Mouse (Mus musculus) G1E (cell line): ENCODE results near the gene Gja6. TPM values are rescaled to one million over a fixed set of nuclear protein-coding genes. Genes with fewer than 3 reads are reported as not detected.

Experiments
- ATAC-seq: 2 replicates; pipeline ENCODE4 v1.8.0; 2016; ENCODE audit warnings: mild to moderate bottlenecking; ENCODE audit not compliant: insufficient number of reproducible peaks, poor library complexity, low FRiP score, severe bottlenecking; ENCODE audit errors: extremely low read depth
- DNase-seq: peaks from one replicate; pipeline ENCODE4 v3.0.0; 2012; ENCODE audit warnings: low spot score
- H3K27me3 ChIP-seq: 2 replicates; pipeline ENCODE4 v1.6.1; 2012; ENCODE audit warnings: mild to moderate bottlenecking, low read length, inconsistent platforms; ENCODE audit not compliant: insufficient read depth
- H3K36me3 ChIP-seq: replicated peaks from 2 replicates; pipeline ENCODE3; 2012; ENCODE audit warnings: mild to moderate bottlenecking, inconsistent platforms
- H3K4me1 ChIP-seq: 2 replicates; pipeline ENCODE4 v1.6.1; 2012; ENCODE audit warnings: low read depth, low read length, inconsistent platforms, mixed read lengths; ENCODE audit not compliant: insufficient read depth
- H3K4me3 ChIP-seq: 2 replicates; pipeline ENCODE4 v1.5.1; 2012; ENCODE audit warnings: low read depth, mild to moderate bottlenecking, inconsistent platforms, low read length, moderate library complexity, mixed read lengths
- H3K9me3 ChIP-seq: replicated peaks from 2 replicates; pipeline ENCODE4 v1.6.1; 2012; ENCODE audit warnings: inconsistent platforms
- CTCF ChIP-seq: IDR thresholded peaks from 2 replicates; pipeline ENCODE4 v1.5.1; 2012; ENCODE audit warnings: low read depth, low read length, inconsistent platforms, mixed read lengths
- GATA1 ChIP-seq: IDR thresholded peaks from 2 replicates; pipeline ENCODE4 v1.6.1; 2012; ENCODE audit warnings: borderline replicate concordance, low read length, inconsistent platforms, mixed read lengths
- GATA2 ChIP-seq: IDR thresholded peaks from 2 replicates; pipeline ENCODE4 v1.6.1; 2012; ENCODE audit warnings: low read depth, low read length, inconsistent platforms, borderline replicate concordance
- POLR2AphosphoS5 ChIP-seq: IDR thresholded peaks from 2 replicates; pipeline ENCODE4 v1.6.1; 2012; ENCODE audit warnings: low read depth, low read length, inconsistent platforms; ENCODE audit not compliant: insufficient replicate concordance
- TAL1 ChIP-seq: conservative IDR thresholded peaks from 2 replicates; pipeline ENCODE4 v1.6.1; 2012; ENCODE audit warnings: low read depth, low read length, inconsistent platforms, mixed read lengths
- polyA plus RNA-seq: library from polyadenylated mRNA; stranded (reverse); fragments of >175 nt; gene quantifications from 2 replicates; pipeline ENCODE4 v1.2.3, GENCODE M21; 2012
- total RNA-seq, 2 experiments: library from RNA; stranded (forward) in 1 of 2; stranded (reverse) in 1 of 2; fragments of 200-1000 nt in 1 of 2; fragments of >200 nt in 1 of 2; fragmentation: Nextera tagmentation in 1 of 2; gene quantifications; 2 replicates each; pipeline ENCODE4 v1.2.3; 2014 to 2017

Gene Gja6
- 0.34 and 0.38 TPM in 2 replicates for total RNA-seq (2014; fragmentation: Nextera tagmentation)
- total RNA-seq (2017), result 0.29 and 0.38 TPM in 2 replicates
- not detected in 2 replicates for polyA plus RNA-seq

DNA sequence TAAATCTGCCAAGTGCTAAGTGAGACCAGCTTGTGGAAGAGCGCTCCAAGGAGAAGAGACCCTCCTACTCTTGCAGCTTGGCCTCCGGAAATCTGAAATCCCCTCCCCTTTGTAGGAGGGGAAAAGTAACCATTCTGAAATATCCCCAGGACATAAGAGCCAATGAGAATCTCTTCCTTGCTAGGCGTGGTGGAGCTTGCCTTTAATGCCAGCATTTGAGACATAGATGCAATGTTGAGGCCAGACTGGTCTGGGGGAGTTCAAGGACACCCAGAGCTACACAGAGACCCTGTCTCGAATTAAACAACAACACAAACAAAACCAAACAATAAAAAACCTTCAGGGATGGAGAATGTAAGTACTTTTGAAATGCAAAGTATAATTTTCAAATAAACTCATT is at the start of gene Gja6:
Gene Gja6 (minus strand): TSS at position 101 of the 400 bp plus-strand sequence.
- no peaks in the 10 kb centered on the region for H3K36me3 ChIP-seq
- ATAC-seq (no peak), DNase-seq (no peak)
- H3K9me3 ChIP-seq, result no peaks in the 10 kb centered on the region
- H3K4me3 ChIP-seq, result no peak within 1 kb of the TSS
- TF ChIP-seq GATA2, result no peak
- TF ChIP-seq CTCF, result no peak
- no peak for TF ChIP-seq GATA1
- no peak for TF ChIP-seq POLR2AphosphoS5
- TF ChIP-seq TAL1, result no peak
- H3K27me3 ChIP-seq, result no peaks in the 10 kb centered on the region
- no peaks in the 10 kb centered on the region for H3K4me1 ChIP-seq

DNA sequence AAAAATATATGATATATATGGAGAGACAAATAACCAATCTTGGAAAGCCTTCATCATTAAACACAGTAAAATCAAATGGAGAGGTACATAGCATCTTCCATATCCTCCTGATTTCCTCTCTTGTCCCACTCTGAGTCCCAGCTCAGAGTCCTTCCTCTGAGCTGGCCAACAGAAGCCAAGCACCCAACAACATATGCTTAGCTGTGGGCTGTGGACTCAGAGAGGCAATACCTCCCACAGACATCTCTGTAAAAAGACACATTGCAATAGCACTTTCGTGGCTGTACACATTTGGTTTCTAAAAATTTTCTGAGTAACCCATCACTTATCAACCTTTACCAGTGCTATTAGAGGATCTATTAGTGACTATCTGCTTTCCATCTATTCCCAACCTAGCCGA is 42.7 kb upstream of the Gja6 start:
- no peaks in the 10 kb centered on the region for H3K36me3 ChIP-seq
- no peaks in the 10 kb centered on the region for H3K9me3 ChIP-seq
- H3K4me3 ChIP-seq, result no peak overlapping the region
- TF ChIP-seq POLR2AphosphoS5 (no peak), GATA2 (no peak), TAL1 (no peak), CTCF (no peak), GATA1 (no peak)
- no peak for DNase-seq
- ATAC-seq, result no peak
- H3K27me3 ChIP-seq, result no peaks in the 10 kb centered on the region
- H3K4me1 ChIP-seq, result no peaks in the 10 kb centered on the region

GRCm38 (mm10) chrX:160944722-160945121 is 37.9 kb upstream of the Gja6 start:
- Histone ChIP-seq H3K36me3 (no peaks in the 10 kb centered on the region), H3K4me1 (no peaks in the 10 kb centered on the region), H3K4me3 (no peak overlapping the region), H3K9me3 (no peaks in the 10 kb centered on the region), H3K27me3 (no peaks in the 10 kb centered on the region)
- TF ChIP-seq GATA2, result no peak
- no peak for TF ChIP-seq CTCF
- TF ChIP-seq POLR2AphosphoS5, result no peak
- no peak for TF ChIP-seq TAL1
- no peak for TF ChIP-seq GATA1
- no peak for DNase-seq
- no peak for ATAC-seq

DNA sequence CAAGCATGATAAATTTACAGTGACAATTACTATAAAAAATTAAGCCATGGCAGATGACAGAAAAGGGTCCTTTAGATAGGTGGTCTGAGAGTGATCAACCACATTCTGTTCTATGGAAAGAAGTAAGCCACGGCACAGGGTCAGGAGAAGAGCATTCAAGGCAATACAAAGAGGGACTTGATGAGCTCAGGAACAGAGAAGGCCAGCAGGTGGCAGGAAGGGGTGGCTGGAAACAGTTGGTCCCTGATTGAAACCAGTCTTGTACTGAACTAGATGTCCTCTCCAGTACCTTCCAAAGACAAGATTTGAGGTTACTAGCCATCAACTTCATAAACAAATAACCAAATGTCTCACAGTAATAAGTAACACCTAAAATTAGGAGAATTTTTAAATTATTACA is 28.7 kb upstream of the Gja6 start:
- no peaks in the 10 kb centered on the region for H3K27me3 ChIP-seq
- H3K36me3 ChIP-seq, result no peaks in the 10 kb centered on the region
- H3K9me3 ChIP-seq, result no peaks in the 10 kb centered on the region
- TF ChIP-seq GATA1, result no peak
- no peaks in the 10 kb centered on the region for H3K4me1 ChIP-seq
- ATAC-seq, result no peak
- no peak for DNase-seq
- no peak overlapping the region for H3K4me3 ChIP-seq

- Histone ChIP-seq H3K4me3 (no peak overlapping the region), H3K27me3 (no peaks in the 10 kb centered on the region), H3K36me3 (no peaks in the 10 kb centered on the region), H3K9me3 (no peaks in the 10 kb centered on the region), H3K4me1 (no peaks in the 10 kb centered on the region)
- TF ChIP-seq POLR2AphosphoS5 (no peak), TAL1 (no peak)
- ATAC-seq, result no peak
- DNase-seq, result no peak
Measured at GRCm38 (mm10) chrX:160930656-160931055, 23.8 kb upstream of the Gja6 start.

DNA sequence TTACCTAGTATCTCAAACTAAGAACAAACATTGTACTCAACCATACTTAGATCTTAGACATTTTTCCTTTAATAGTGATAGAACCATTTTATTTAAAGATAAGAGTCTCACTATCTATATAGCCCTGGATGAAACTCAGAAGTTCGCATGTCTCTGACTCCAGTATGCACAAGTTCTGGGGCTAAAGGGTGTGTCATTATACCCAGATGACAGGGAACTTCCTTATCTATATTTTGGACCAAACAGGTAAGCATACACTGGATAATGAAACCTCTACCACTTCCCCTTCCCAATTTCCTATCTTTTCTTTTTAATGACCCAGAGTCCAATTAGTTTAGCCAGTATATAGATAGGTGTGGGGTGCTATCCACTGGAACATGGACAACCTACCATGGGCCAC is 22.0 kb upstream of the Gja6 start:
- DNase-seq (no peak), ATAC-seq (no peak)
- no peak overlapping the region for H3K4me3 ChIP-seq
- no peak for TF ChIP-seq CTCF
- no peak for TF ChIP-seq POLR2AphosphoS5
- no peak for TF ChIP-seq TAL1
- no peaks in the 10 kb centered on the region for H3K36me3 ChIP-seq
- H3K9me3 ChIP-seq, result no peaks in the 10 kb centered on the region
- H3K4me1 ChIP-seq, result no peaks in the 10 kb centered on the region
- H3K27me3 ChIP-seq, result no peaks in the 10 kb centered on the region

DNA sequence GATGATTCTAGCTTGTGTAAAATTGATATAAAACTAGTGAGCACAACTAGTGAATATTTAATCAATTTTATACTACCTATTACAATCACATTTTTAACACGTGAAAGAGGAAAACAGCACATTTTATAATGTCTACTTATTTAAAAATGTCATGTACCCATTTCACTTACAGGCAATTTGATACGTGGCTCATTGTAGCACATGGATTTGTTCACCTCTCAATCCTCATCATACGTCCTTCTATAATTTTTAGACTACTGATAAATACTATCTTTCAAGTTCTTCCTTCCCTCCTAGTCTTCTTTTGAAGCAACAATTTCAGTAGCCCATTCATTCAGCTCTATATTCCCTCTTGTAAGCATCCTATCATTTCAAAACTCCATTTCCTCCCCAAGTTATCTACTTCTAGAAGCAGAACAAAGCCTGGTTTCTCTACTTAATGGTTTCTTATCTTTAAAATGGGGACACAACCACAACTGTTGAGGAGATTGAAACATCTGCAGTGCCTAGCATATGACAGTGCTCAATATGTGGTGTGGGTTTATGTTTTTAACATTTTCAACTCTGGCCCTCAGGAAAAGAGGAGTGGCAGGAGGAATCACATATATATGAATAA is 12.3 kb upstream of the Gja6 start:
- Histone ChIP-seq H3K36me3 (no peaks in the 10 kb centered on the region), H3K4me1 (no peaks in the 10 kb centered on the region), H3K4me3 (no peak overlapping the region), H3K27me3 (no peaks in the 10 kb centered on the region), H3K9me3 (no peaks in the 10 kb centered on the region)
- no peak for TF ChIP-seq GATA2
- no peak for TF ChIP-seq CTCF
- ATAC-seq (no peak), DNase-seq (no peak)
